Mouse (Mus musculus) thymus, adult 2 months (tissue): ENCODE results near the gene Ctnna3. TPM values are rescaled to one million over a fixed set of nuclear protein-coding genes. Genes with fewer than 3 reads are reported as not detected.
"Not testable (repeated sequence)": the region's sequence is repeated elsewhere in the genome, so short reads cannot be mapped to it uniquely, and the experiment has no call there.

ENCODE experiments used
- DNase-seq: peaks from one replicate; pipeline ENCODE4 v3.0.0; 2021
- H3K27ac ChIP-seq: fragments of 200-500 bp; 2 replicates; pipeline ENCODE4 v1.5.1; 2012; ENCODE audit warnings: low read length, control low read depth; ENCODE audit not compliant: control insufficient read depth, insufficient read depth
- H3K27me3 ChIP-seq: fragments of 200-500 bp; 2 replicates; pipeline ENCODE4 v1.6.1; 2012; ENCODE audit warnings: mild to moderate bottlenecking, low read length, moderate library complexity, mixed read lengths; ENCODE audit not compliant: control insufficient read depth, insufficient read depth
- H3K36me3 ChIP-seq: fragments of 200-500 bp; 2 replicates; pipeline ENCODE4 v1.6.1; 2012; ENCODE audit warnings: mild to moderate bottlenecking, low read length, moderate library complexity; ENCODE audit not compliant: control insufficient read depth, insufficient read depth
- H3K4me1 ChIP-seq: fragments of 200-500 bp; replicated peaks from 2 replicates; pipeline ENCODE4 v1.6.1; 2012; ENCODE audit warnings: low read length; ENCODE audit not compliant: control insufficient read depth, insufficient read depth
- H3K4me3 ChIP-seq: fragments of 200-500 bp; 2 replicates; pipeline ENCODE4 v1.5.1; 2012; ENCODE audit warnings: mild to moderate bottlenecking, low read length, control low read depth, moderate library complexity; ENCODE audit not compliant: control insufficient read depth, insufficient read depth
- CTCF ChIP-seq: fragments of 200-500 bp; IDR thresholded peaks from 2 replicates; pipeline ENCODE4 v1.5.1; 2012; ENCODE audit warnings: mild to moderate bottlenecking, control low read depth, low read length, moderate library complexity, borderline replicate concordance; ENCODE audit not compliant: control insufficient read depth, poor library complexity, insufficient read depth; ENCODE audit errors: extremely low read depth
- POLR2A ChIP-seq: fragments of 200-500 bp; IDR thresholded peaks from 2 replicates; pipeline ENCODE4 v1.6.1; 2012; ENCODE audit warnings: mild to moderate bottlenecking, low read length, control low read depth, moderate library complexity; ENCODE audit not compliant: control insufficient read depth, poor library complexity, insufficient read depth; ENCODE audit errors: extremely low read depth
- WGBS: fragments of 180-500 bp; shearing (Covaris S2); methylation state at CpG from one replicate; pipeline ENCODE4 v1.1.7; 2018; 5-methylcytosine and 5-hydroxymethylcytosine counted together
- polyA plus RNA-seq: library from polyadenylated mRNA; depleted of rRNA; stranded (reverse); fragments of >200 nt; gene quantifications from 2 replicates; pipeline ENCODE4 v1.2.3, GENCODE M21; 2012

Gene Ctnna3
- polyA plus RNA-seq, 1 experiment: 0.46 TPM

DNA sequence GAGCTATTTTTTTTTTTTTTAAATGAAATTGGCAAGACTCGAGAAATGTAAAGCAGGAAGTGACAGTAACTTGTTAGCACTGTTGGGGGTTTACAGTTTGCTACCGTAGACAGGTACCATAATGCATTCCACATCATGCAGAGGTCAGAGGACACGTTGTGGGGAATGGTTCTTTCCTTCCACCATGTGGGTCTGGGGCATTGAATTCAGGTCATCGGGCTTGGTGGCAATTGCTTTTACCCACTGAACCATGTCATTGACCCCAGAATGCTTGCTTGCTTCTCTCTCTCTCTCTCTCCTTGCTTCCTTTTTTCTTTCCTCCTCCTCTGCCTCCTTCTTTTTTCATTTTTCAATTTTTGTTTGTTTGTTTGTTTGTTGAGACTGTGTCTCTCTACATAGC is 41.0 kb upstream of the Ctnna3 start:
- Histone ChIP-seq H3K4me3 (no peak overlapping the region), H3K27me3 (no peaks in the 10 kb centered on the region), H3K36me3 (no peaks in the 10 kb centered on the region), H3K4me1 (no peaks in the 10 kb centered on the region; the same call in 1 of the 2 replicates), H3K27ac (no peak overlapping the region)
- TF ChIP-seq POLR2A: no peak
- TF ChIP-seq CTCF: no peak
- DNase-seq: no peak
- 76% methylated on average over 4 of the region's 4 CpGs for WGBS

DNA sequence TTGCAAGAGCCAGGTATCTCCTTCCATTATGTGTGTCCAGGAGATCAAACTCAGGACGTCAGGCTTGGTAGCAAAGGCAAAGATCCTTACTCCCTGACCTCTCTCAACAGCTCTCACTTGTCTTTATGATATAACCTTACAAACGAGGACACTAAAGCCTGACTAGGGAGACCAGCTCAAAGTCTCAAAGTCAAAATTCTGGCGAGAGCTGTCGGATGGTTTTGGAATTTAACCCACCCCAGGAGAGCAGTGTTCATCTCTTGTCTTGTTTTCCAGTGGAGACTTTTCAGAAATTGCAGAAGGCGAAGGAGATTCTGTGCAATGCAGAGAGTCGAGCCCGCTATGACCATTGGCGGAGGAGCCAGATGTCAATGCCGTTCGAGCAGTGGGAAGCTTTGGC is 32.9 kb upstream of the Ctnna3 start:
- H3K4me1 ChIP-seq: no peaks in the 10 kb centered on the region
- no peaks in the 10 kb centered on the region for H3K36me3 ChIP-seq
- TF ChIP-seq CTCF (no peak), POLR2A (no peak)
- no peak for DNase-seq
- H3K27me3 ChIP-seq: no peaks in the 10 kb centered on the region
- 97% methylated on average over 10 of the region's 10 CpGs for WGBS
- no peak overlapping the region for H3K27ac ChIP-seq
- no peak overlapping the region for H3K4me3 ChIP-seq

DNA sequence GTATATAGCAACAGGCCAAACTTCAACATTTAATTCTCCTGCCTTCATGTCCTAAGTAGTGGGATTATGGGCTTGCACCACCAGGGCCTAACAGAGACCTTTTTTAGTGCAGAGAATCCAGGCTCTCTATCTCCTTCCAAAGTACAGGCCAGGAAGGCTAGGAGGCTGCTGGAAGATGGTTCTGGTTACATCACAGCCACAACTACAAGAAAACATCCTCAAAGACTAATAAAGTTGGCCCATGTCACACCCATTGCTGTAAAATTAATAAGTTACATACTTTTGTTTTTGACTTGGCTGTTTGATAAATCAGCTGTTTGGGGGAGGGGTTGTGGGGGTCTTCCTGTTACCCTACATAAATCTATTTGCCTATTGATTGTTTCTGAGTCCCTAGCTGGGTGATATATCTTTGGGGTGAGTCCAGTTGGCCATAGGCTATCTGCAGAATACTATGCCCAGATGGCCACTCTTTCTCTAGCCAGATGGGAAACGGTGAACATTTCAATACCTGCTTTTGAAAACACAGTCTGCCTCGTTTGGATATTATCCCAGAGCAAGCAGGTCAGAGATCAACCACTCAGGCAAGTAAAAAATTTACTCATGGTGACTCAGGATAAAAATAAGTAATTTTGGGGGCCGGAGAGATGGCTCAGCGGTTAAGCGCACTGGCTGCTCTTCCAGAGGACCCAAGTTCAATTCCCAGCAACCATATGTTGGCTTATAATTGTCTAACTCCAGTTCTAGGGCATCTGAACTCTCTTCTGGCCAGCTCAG is 27.0 kb upstream of the Ctnna3 start:
- H3K4me3 ChIP-seq: no peak overlapping the region
- no peak for TF ChIP-seq CTCF
- TF ChIP-seq POLR2A: no peak
- H3K36me3 ChIP-seq: no peaks in the 10 kb centered on the region
- DNase-seq: no peak
- no peak overlapping the region for H3K27ac ChIP-seq
- no peaks in the 10 kb centered on the region for H3K27me3 ChIP-seq
- WGBS: 96% methylated on average over 5 of the region's 5 CpGs
- no peaks in the 10 kb centered on the region for H3K4me1 ChIP-seq

DNA sequence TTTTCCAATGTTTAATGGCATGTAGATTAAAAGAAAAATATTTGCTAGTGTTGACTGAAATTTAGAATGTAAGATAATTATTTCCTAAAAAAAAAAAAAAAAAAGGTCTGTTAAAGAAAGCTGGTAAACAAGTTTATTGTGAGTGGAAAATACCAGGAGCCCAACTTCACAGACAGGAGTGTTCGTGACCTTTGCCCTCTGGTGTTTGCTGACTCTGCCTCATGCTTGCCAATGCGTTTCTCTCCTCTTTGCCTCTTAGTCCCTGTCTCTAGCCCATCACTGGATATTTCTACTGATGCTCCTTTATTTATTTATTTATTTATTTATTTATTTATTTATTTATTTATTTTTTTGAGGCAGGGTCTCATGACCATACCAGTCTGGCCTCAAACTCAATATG is 26.3 kb upstream of the Ctnna3 start:
- WGBS: 96% methylated on average over 2 of the region's 2 CpGs
- DNase-seq: no peak

DNA sequence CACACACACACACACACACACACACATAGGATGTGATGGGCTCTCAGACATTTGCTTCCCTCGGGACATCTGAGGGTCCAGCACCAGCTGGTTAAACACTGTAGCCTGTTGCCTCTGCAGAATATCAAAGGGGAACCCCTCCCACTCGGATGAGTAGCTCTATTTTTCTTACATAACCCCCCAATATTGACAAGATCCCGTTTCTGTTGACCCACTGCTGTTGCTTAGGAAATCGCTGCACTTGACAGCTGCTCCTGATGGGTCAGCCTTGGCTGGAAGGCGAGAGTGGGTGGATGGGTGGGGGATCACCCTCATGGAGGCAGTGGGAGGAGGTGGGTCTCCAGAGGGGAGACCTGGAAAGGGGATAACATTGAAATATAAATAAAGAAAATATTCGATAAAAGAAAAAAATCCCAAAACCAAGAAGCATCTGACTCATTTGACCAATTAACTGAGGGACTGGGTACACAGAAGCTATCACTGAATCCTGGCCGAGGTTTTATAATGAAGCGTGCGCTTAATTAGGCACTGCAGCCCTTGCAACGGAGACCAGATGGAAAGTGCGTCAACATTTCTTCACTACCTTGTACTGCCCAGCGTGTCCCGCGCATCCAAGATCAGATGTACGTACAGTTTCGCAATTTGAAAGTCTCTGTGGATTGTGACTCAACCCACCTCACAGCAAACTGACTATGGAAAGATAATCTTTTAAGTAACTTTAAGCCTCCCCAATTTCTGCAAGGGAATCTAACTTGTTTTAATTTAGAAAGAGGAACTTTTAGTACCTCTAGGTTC is 19.5 kb upstream of the Ctnna3 start:
- TF ChIP-seq CTCF: no peak
- TF ChIP-seq POLR2A: no peak

More for the DNA sequence above, 26.3 kb upstream of the Ctnna3 start:
- H3K36me3 ChIP-seq: no peaks in the 10 kb centered on the region
- no peak overlapping the region for H3K4me3 ChIP-seq
- no peaks in the 10 kb centered on the region for H3K27me3 ChIP-seq
- H3K4me1 ChIP-seq: no peaks in the 10 kb centered on the region
- H3K27ac ChIP-seq: no peak overlapping the region
- TF ChIP-seq POLR2A (no peak), CTCF (no peak)

DNA sequence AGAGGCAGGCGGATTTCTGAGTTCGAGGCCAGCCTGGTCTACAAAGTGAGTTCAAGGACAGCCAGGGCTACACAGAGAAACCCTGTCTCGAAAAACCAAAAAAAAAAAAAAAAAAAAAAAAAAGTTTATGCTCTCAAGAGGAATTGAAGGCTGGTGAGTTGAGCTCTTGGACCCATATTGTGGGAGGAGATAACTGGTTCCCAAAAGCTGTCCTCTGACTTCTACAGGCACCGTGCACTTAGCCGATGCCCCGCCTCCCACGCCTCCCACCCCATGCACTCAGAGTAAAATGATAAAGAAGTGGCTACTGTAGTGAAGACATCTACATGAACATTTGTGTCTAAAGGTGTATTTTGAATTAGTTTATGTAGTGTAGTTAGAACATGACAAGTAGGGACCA is 18.2 kb upstream of the Ctnna3 start:
- not testable (repeated sequence) for H3K4me3 ChIP-seq, DNase-seq, H3K36me3 ChIP-seq, H3K27ac ChIP-seq, H3K4me1 ChIP-seq, H3K27me3 ChIP-seq
- 92% methylated on average over 6 of the region's 7 CpGs for WGBS

More for the DNA sequence above, 19.5 kb upstream of the Ctnna3 start:
- H3K4me1 ChIP-seq: no peaks in the 10 kb centered on the region
- no peaks in the 10 kb centered on the region for H3K27me3 ChIP-seq
- no peak overlapping the region for H3K27ac ChIP-seq
- no peak overlapping the region for H3K4me3 ChIP-seq
- WGBS: 83% methylated on average over 16 of the region's 16 CpGs
- no peaks in the 10 kb centered on the region for H3K36me3 ChIP-seq
- no peak for DNase-seq
